Mouse (Mus musculus): ENCODE measurements around the gene Rab11fip3. TPM values are rescaled to one million over a fixed set of nuclear protein-coding genes. Genes with fewer than 3 reads are reported as not detected.

Gene Rab11fip3
- polyA plus RNA-seq, 1 experiment, result 19.7 TPM

DNA sequence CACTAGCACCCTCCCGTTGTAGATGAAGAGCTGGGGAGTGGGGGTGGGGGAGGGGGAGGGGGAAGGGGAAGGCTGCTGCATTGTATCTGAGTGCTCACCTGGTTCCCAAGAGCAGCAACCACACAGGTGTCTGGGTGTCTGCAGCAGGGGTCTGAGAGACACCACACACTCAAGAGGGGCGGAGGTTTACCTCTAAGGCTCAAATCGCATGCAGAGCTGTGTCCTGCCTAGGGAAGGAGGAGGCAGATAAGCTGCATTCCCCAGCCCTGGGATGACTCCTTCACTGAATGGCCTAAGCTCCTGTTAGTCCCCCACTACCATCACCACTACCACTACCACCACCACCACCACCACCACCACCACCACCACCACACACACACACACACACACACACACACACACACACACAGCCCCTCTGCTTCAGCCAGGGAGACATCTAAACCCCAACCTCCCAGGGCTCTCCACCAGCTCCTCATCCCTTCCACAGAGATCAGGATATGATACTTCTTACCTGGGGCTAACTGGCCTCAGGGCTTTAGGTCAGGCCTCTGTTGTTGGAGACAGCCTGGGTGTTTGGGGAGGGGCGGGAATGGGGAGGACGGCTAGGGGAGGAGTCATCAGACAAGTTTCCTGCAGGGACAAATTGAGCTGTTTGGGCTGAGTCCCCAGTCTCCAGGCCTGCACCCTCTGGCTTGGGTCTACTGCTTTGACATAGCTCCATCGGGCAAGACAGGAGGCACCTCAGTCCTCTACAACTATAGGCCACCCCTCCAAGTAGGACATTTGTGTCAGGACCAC is 124.8 kb downstream of the Rab11fip3 start, which contains the start of the genes Pigq and Nhlrc4:
Gene Pigq, minus strand, starts transcription at position 571 of the 798 bp plus-strand sequence.
Gene Nhlrc4, minus strand, starts transcription at position 596 of the 798 bp plus-strand sequence.
- Histone ChIP-seq H3K79me2 (ENCODE audit: control insufficient read depth, insufficient read depth) (peaks cover 12% of the 10 kb centered on the region), H3K4me2 (ENCODE audit: low read depth) (peak within 1 kb of the TSS; percentile 12), H3K36me3 (ENCODE audit: control insufficient read depth, insufficient read depth) (no peaks in the 10 kb centered on the region), H3K27me3 (ENCODE audit: control insufficient read depth, insufficient read depth, insufficient read length) (peaks cover 21% of the 10 kb centered on the region), H3ac (ENCODE audit: control insufficient read depth, insufficient read length) (no peak within 1 kb of the TSS), H3K4me3 (no peak within 1 kb of the TSS)
- TF ChIP-seq USF1 (IDR thresholded peaks at IDR 0.05; ENCODE audit: low read depth) (no peak), TCF3 (IDR thresholded peaks at IDR 0.05; ENCODE audit: insufficient read length, low read depth) (no peak), MAX (IDR thresholded peaks at IDR 0.05; ENCODE audit: low read depth) (no peak), CEBPB (IDR thresholded peaks at IDR 0.05; ENCODE audit: insufficient read depth, poor library complexity, severe bottlenecking) (no peak), POLR2A (IDR thresholded peaks at IDR 0.05; ENCODE audit: insufficient read length, low read depth) (no peak), POLR2AphosphoS2 (IDR thresholded peaks at IDR 0.05; ENCODE audit: insufficient read length, low read depth) (no peak), REST (IDR thresholded peaks at IDR 0.05; ENCODE audit: insufficient read depth, insufficient read length) (no peak), E2F4 (IDR thresholded peaks at IDR 0.05; ENCODE audit: insufficient read depth) (no peak), SRF (IDR thresholded peaks at IDR 0.05; ENCODE audit: control insufficient read depth, insufficient read length, low read depth) (no peak), MYOD1 (IDR thresholded peaks at IDR 0.05; ENCODE audit: control insufficient read depth in 1 of 3, insufficient read length in 2 of 3, low read depth in 2 of 3) (no peak), TCF12 (IDR thresholded peaks at IDR 0.05; ENCODE audit: insufficient read depth, poor library complexity, severe bottlenecking) (no peak), MYOG (IDR thresholded peaks at IDR 0.05; ENCODE audit: control insufficient read depth in 1 of 3, insufficient read depth in 1 of 3, insufficient read length in 2 of 3, low read depth in 2 of 3) (no peak)

DNA sequence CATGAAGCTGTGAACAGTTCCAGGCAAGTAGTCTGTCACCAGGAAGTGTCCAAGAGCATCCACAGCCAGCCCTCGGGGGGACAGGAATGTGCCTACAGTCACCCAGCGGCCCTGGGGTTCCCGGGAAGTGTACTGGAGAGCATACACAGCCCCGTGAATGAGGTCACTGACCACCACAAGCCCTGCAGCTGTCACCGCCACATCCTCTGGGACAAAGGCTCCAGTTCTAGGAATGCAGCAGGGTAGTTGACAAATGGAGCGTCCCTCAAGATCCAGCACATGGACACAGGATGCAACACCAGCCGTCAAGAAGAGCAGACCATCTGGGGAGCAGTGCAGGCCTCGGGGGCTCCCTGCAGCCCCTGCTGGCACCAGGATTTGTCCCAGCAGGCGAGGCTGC is 125.6 kb downstream of the Rab11fip3 start:
- no peak for TF ChIP-seq MAX (IDR thresholded peaks at IDR 0.05; ENCODE audit: low read depth)
- no peak for TF ChIP-seq SRF (IDR thresholded peaks at IDR 0.05; ENCODE audit: control insufficient read depth, insufficient read length, low read depth)
- peak; percentile 86 to 98 (median 90) for TF ChIP-seq MYOG (IDR thresholded peaks at IDR 0.05; ENCODE audit: control insufficient read depth in 1 of 3, insufficient read depth in 1 of 3, insufficient read length in 2 of 3, low read depth in 2 of 3)
- TF ChIP-seq CEBPB (IDR thresholded peaks at IDR 0.05; ENCODE audit: insufficient read depth, poor library complexity, severe bottlenecking), result no peak
- no peak for TF ChIP-seq REST (IDR thresholded peaks at IDR 0.05; ENCODE audit: insufficient read depth, insufficient read length)
- TF ChIP-seq E2F4 (IDR thresholded peaks at IDR 0.05; ENCODE audit: insufficient read depth), result no peak
- TF ChIP-seq POLR2A (IDR thresholded peaks at IDR 0.05; ENCODE audit: insufficient read length, low read depth), result no peak
- no peak for TF ChIP-seq USF1 (IDR thresholded peaks at IDR 0.05; ENCODE audit: low read depth)
- peak; percentile 71 for TF ChIP-seq TCF3 (IDR thresholded peaks at IDR 0.05; ENCODE audit: insufficient read length, low read depth)
- TF ChIP-seq MYOD1 (IDR thresholded peaks at IDR 0.05; ENCODE audit: control insufficient read depth in 1 of 3, insufficient read length in 2 of 3, low read depth in 2 of 3), result peak in 2 of 3 experiments; percentile 88 to 97
- peak; percentile 71 for TF ChIP-seq TCF12 (IDR thresholded peaks at IDR 0.05; ENCODE audit: insufficient read depth, poor library complexity, severe bottlenecking)
- no peak for TF ChIP-seq POLR2AphosphoS2 (IDR thresholded peaks at IDR 0.05; ENCODE audit: insufficient read length, low read depth)
- Histone ChIP-seq H3K4me2 (ENCODE audit: low read depth) (peak overlapping the region; percentile 12), H3K79me2 (ENCODE audit: control insufficient read depth, insufficient read depth) (peaks cover 12% of the 10 kb centered on the region), H3K36me3 (ENCODE audit: control insufficient read depth, insufficient read depth) (no peaks in the 10 kb centered on the region), H3K27me3 (ENCODE audit: control insufficient read depth, insufficient read depth, insufficient read length) (peaks cover 21% of the 10 kb centered on the region), H3ac (ENCODE audit: control insufficient read depth, insufficient read length) (no peak overlapping the region), H3K4me3 (no peak overlapping the region)

DNA sequence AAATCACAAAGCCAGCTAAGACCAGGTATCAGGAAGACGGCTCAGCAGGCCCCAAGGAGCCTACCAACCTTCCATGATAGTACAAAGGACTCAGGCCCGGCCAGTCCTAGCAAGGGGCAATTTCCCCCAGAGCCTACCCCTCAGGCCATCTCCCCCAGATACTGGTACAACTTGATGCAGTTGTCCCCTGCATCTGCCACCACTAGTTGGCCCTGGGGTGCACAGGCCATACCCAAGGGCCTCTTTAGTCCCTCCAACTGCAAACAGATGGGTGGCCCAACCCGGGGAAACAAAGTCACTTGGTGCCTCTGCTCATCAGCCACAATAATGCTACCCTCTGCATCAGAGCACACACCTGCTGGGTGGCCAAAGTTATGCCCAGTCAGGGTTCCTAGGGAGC is 126.1 kb downstream of the Rab11fip3 start:
- H3K79me2 ChIP-seq (ENCODE audit: control insufficient read depth, insufficient read depth), result peaks cover 12% of the 10 kb centered on the region
- no peak overlapping the region for H3ac ChIP-seq (ENCODE audit: control insufficient read depth, insufficient read length)
- H3K4me2 ChIP-seq (ENCODE audit: low read depth), result no peak overlapping the region
- peaks cover 18% of the 10 kb centered on the region for H3K27me3 ChIP-seq (ENCODE audit: control insufficient read depth, insufficient read depth, insufficient read length)
- no peak for TF ChIP-seq SRF (IDR thresholded peaks at IDR 0.05; ENCODE audit: control insufficient read depth, insufficient read length, low read depth)
- TF ChIP-seq E2F4 (IDR thresholded peaks at IDR 0.05; ENCODE audit: insufficient read depth), result no peak
- no peak for TF ChIP-seq USF1 (IDR thresholded peaks at IDR 0.05; ENCODE audit: low read depth)
- TF ChIP-seq MYOG (IDR thresholded peaks at IDR 0.05; ENCODE audit: control insufficient read depth in 1 of 3, insufficient read depth in 1 of 3, insufficient read length in 2 of 3, low read depth in 2 of 3), result no peak
- TF ChIP-seq TCF12 (IDR thresholded peaks at IDR 0.05; ENCODE audit: insufficient read depth, poor library complexity, severe bottlenecking), result no peak
- TF ChIP-seq TCF3 (IDR thresholded peaks at IDR 0.05; ENCODE audit: insufficient read length, low read depth), result no peak
- no peak for TF ChIP-seq CEBPB (IDR thresholded peaks at IDR 0.05; ENCODE audit: insufficient read depth, poor library complexity, severe bottlenecking)
- H3K4me3 ChIP-seq, result no peak overlapping the region
- no peaks in the 10 kb centered on the region for H3K36me3 ChIP-seq (ENCODE audit: control insufficient read depth, insufficient read depth)

DNA sequence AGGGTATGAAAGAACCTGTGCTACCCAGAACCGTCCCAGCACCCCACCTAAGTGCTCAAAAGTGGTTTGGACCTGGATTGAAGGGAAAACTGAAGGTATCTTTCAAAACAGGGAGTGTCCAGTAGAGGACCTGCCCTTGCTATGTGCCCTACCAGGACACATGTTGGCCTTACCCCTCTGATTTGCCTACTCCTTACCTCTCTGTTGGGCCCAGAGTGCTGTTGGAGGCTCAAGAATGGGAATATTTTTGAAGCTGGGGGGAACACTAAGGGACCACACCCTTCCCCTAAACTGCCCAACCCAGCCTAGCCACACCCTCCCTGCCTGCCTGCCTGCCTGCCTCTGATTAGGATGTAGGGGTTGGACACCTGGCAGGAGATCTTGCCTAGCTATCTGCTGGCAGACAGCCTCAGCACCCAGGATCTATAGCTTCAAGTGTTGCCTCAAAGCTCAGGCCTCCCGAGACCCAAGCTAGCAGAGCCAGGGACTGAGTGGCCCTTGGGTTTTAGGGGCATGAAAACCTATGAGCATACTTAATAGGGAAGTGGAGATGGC is 126.7 kb downstream of the Rab11fip3 start:
- Histone ChIP-seq H3K4me3 (peak overlapping the region; percentile 59), H3K79me2 (ENCODE audit: control insufficient read depth, insufficient read depth) (peaks cover 12% of the 10 kb centered on the region), H3K27me3 (ENCODE audit: control insufficient read depth, insufficient read depth, insufficient read length) (peaks cover 13% of the 10 kb centered on the region), H3K4me2 (ENCODE audit: low read depth) (peak overlapping the region; percentile 85), H3K36me3 (ENCODE audit: control insufficient read depth, insufficient read depth) (no peaks in the 10 kb centered on the region), H3ac (ENCODE audit: control insufficient read depth, insufficient read length) (no peak overlapping the region)
- TF ChIP-seq REST (IDR thresholded peaks at IDR 0.05; ENCODE audit: insufficient read depth, insufficient read length), result no peak
- no peak for TF ChIP-seq E2F4 (IDR thresholded peaks at IDR 0.05; ENCODE audit: insufficient read depth)
- TF ChIP-seq MYOD1 (IDR thresholded peaks at IDR 0.05; ENCODE audit: control insufficient read depth in 1 of 3, insufficient read length in 2 of 3, low read depth in 2 of 3), result no peak
- TF ChIP-seq POLR2AphosphoS2 (IDR thresholded peaks at IDR 0.05; ENCODE audit: insufficient read length, low read depth), result no peak
- no peak for TF ChIP-seq MYOG (IDR thresholded peaks at IDR 0.05; ENCODE audit: control insufficient read depth in 1 of 3, insufficient read depth in 1 of 3, insufficient read length in 2 of 3, low read depth in 2 of 3)
- TF ChIP-seq SRF (IDR thresholded peaks at IDR 0.05; ENCODE audit: control insufficient read depth, insufficient read length, low read depth), result no peak
- TF ChIP-seq TCF12 (IDR thresholded peaks at IDR 0.05; ENCODE audit: insufficient read depth, poor library complexity, severe bottlenecking), result no peak
- no peak for TF ChIP-seq MAX (IDR thresholded peaks at IDR 0.05; ENCODE audit: low read depth)
- TF ChIP-seq CEBPB (IDR thresholded peaks at IDR 0.05; ENCODE audit: insufficient read depth, poor library complexity, severe bottlenecking), result no peak
- TF ChIP-seq TCF3 (IDR thresholded peaks at IDR 0.05; ENCODE audit: insufficient read length, low read depth), result no peak
- TF ChIP-seq POLR2A (IDR thresholded peaks at IDR 0.05; ENCODE audit: insufficient read length, low read depth), result no peak
- TF ChIP-seq USF1 (IDR thresholded peaks at IDR 0.05; ENCODE audit: low read depth), result no peak

Data from myocyte (in vitro differentiated cells).